Mouse (Mus musculus) adrenal gland, adult 2 months (tissue): ENCODE measurements at regions not wholly inside any gene's neighbourhood (a gene's known extent, or its start where the extent isn't known, plus 50 kb on each side); places are given as distances from the start of the nearest gene placed in this dataset.

Experiments
- DNase-seq: peaks from one replicate; pipeline ENCODE4 v3.0.0; 2021
- microRNA-seq, 2 experiments: library from miRNA; unstranded; fragments of <30 nt; microRNA quantifications; one replicate each; pipeline ENCODE4 v1.2.0; 2021

DNA sequence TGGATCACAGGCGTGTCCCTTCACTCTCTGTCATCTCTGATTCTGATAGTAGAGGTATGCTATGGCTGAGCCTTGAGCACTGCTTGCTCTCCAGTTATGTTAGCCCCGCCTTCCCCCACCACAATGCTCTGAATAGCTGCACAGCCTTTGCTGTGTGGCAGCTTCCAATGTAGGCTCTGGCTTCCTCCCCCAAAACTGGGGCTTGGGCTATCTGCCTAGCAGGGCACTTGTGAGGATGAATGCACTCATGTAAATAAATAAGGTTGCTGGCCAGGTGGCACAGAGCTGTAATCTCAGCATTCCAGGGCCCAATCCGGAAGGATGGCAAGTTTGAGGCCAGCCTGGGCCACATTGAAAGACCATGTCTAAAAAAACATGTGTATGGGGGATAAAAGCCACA lies 103.6 kb upstream of the Sdk1 start:
- peak; percentile 18 for DNase-seq

DNA sequence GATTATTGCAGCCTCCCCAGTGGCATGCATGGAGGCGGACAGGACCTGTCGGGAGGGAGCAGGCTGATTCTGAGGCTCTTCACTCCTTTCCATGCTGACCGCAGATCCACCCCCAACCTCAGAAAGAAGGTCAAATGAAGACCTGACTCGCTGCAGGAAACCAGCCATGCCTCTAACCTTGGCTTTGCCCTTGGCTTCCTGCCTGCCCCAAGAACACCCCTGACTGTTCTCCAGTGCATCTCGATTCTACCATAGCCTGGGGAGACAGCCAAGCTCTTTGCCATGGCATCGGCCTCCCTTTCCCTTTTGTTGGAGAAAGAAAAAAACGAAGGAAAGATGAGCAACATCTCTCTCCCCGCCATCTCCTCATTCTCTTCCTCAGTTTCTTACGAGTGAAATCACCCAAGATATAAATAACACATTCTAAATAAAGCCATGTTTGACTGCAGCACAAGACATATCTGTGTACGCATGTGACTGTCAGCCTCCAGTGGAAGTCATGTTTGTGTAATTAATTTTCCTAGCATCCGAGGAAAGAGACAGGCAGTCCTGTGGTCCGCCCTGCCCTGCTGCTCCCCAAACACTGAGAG lies 102.4 kb upstream of the Sdk1 start:
- peak; percentile 88 for DNase-seq

DNA sequence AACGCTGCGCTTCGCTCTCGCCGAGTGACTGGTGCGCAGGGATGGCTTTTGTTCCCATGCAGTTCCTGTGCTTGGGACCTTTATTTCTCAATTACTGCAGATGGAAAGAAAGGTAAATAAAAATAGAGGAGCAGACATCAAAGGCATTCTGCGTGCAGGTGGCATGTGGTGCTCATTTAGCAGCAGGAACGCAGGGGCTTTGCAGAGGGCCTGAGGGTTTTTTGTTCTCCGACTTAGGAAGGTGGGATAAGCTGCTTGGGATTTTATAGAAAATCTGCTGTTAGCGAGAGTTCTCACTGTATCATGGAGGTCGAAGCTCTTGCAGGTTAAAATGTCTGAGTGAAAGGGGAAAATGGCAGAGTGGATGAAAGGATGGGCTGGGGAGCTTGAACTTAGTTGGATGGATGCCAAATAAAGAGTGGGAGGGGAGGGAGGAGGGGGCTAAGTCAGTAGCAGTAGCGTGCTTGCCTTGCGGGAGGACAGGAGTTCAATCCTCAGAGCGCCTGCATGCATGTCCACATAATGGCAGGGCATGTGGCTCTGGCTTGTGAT lies 101.9 kb upstream of the Sdk1 start:
- DNase-seq, result no peak

DNA sequence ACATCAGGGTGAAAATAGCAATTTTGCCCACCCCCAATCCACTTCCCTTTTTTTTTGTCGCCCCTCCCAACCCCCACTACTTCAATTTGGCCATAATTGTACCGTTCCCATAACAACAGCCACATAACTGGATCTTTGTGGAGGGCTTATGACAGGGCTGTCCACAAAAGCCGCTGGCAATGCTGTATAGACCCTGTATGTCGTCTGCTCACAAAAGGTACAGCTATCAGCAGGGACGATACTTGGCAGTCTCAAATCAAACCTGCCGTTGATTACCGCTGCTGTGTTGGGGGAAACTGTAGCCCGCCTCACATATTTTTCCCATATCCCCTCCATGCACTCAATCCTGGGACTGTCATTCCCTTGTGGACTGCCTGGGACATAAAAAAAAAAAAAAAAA lies 80.9 kb upstream of the Sdk1 start:
- no peak for DNase-seq

DNA sequence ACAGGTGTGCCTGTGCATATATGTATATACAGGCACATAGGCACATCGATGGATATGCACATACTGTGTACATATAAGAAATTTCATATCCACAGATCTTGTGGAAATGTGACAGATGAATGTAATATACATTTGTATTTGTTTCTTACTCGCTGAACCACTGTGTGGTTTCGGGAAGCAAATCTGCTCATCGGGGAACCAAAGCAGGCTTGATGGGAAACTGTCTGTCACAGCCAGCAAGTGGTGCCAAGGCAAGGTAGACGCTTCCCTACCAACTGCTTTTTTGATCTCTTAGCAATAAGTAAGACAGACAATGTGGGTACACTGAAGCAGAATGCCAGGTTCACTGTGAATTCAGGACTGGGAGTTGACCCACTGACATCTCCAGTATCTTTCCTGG lies 80.3 kb upstream of the Sdk1 start:
- no peak for DNase-seq

DNA sequence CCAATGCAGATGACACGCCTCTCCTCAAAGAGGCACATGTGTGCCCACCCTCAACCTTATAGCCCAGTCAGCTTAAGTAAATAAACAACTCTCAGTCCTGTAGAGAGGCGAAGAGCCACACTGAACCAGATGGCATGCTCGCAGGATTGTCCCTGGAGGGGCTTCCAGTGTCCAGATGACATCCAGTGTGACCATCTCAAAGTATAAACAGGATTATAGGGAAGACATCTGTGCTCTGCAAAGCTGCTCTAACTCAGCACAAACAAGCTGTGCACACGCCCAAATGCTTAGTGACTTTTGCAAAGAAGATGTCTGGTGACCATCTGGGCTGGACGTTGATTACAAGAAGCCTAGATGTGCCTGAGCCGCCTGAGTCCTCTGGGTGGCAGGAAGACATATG lies 58.8 kb upstream of the Sdk1 start:
- no peak for DNase-seq

DNA sequence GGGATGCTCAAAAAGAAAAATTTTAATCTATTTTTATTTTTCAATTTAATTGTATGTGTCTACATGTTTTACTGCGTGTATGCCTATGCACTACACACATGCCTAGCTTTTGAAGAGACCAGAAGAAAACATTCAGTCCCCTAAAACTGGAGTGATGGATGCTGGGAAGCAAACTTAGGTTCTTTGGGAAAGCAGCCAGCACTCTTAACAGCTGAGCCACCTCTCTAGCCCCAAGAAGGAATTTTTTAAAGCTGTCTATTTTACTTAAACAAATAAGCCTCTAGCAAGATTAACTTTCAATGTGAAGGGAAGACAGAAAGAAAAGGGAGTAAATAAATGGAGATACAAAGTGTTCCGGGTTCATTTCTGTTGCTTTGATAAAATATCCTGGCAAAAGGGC lies 52.3 kb upstream of the Sdk1 start:
- no peak for DNase-seq

Small RNA genes lying in the stretch of these regions (microRNA-seq; reads per million reads assigned to microRNA genes)
- 0 reads per million in 2 experiments for gene Gm26113
